Mouse (Mus musculus) right cerebral cortex, adult 2 months (tissue): ENCODE data around the gene Gclc.
A peak's percentile ranks its signal among the peaks of the same experiment; 100 is the strongest.

Experiments
- DNase-seq, 2 experiments: peaks; one replicate each; pipeline ENCODE4 v3.0.0; 2021 to 2022; ENCODE audit warnings: low spot score in 2 of 2

The Gclc gene

GRCm38 (mm10) chr9:77753853-77754727, at the start of gene Gclc:
Gclc (plus strand) TSS chr9:77754535.
- peak; percentile 83 to 91 for DNase-seq

DNA sequence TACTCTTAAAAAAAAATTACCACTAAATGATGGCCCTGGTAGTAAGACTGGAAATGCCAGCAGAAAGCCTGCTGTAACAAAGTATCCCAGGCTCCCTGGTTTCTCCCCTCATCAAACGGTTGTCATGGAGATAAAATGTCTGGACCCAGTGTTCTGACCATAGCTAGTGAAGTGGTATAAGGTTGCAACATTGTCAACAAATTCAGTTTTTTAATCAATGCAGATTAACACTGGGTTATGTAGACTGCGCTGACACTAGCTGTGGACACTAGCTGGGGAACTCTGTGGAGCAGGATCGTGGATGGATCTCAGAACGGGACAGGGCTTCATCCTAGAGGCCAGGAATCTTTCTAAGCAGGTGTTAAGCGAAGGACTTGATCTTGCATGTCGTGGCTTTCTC, 47.8 kb upstream of the Gclc start:
- DNase-seq: no peak

- no peak for DNase-seq
These were observed 46.7 kb upstream of the Gclc start for GRCm38 (mm10) chr9:77707433-77708139.

DNA sequence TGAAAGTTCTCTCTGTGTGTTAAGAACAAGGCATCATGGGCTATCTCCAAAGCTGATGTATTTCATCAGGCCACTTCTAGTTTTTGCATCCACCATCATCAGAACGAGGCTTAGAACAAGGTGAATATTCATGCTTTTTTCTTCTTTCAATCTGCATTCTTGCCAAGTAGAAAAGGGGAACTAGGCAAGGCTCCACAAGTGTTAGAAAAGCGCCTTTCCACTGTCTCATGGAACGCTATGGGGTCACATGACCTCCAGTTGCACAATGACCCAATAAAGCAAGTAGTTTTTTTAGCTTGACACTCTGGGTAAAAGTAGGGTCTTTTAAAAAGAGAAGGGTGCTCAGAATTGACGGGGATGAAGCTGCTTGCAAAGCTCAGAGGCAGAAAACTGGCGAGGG, 45.4 kb upstream of the Gclc start:
- no peak for DNase-seq

DNA sequence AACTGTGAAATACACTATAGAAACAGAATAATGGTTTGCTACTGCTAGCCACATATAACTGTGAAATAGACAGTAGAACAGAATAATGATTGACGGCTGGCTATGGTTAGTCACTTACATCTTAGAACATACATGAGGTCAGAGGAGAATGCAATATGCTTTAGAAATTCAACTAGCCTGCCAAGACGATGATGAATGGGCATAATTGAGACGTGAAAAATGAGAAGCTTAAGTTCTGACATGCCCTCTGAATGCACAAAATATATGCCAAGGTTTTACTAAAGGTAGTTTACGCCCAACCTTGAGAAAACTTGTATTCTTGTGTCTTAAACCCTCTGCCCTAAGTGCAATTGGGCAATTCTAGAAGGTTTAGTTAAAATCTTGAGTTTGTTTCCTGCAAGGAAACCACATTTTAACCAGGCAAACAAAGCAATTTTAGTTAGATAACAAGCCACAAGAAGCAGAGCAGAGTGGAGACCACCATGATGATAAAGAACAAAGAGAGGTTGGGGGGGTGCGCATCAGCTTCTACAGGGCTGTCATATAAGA, 43.2 kb upstream of the Gclc start:
- no peak for DNase-seq

DNA sequence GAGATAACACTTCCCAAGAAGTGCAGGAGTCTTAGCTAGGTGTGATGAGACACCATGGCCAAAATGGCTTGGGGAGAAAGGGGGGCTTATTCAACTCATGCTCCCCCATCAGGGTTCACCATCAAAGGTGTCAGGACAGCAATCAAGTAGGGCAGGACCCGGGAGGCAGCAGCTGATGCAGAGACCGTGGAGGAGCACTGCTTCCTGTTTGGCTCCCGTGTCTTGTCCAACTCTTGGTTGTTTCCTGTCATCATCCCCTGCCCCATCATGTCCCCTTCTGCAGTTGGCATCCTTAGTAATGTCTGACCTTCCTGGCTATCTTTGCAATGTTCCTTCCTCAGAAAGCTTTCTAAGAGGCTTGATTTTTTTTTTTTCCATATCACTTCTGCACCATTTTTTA, 41.5 kb upstream of the Gclc start:
- no peak for DNase-seq

- no peak for DNase-seq
These were observed 41.0 kb upstream of the Gclc start for GRCm38 (mm10) chr9:77713301-77713700.

DNA sequence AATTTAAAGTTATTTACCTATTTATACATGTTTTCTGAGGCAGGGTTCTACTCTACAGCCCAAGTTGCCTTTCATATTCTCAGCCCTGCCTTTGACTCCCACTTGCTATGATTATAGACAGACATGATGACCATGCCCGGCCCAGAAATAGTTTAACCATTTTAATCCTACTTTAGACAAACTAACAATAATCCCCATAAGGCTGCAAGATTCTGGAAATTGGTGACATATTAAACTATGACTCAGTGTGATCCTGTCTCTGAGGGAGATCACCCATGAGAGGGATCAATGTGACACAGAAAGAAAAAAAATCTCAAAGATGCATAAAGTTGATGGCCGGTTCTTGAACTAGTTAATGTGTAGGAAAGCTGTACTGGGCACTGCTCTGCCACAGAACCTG, 39.1 kb upstream of the Gclc start:
- no peak for DNase-seq

- no peak for DNase-seq
These were observed 38.3 kb upstream of the Gclc start for GRCm38 (mm10) chr9:77716009-77716408.

DNA sequence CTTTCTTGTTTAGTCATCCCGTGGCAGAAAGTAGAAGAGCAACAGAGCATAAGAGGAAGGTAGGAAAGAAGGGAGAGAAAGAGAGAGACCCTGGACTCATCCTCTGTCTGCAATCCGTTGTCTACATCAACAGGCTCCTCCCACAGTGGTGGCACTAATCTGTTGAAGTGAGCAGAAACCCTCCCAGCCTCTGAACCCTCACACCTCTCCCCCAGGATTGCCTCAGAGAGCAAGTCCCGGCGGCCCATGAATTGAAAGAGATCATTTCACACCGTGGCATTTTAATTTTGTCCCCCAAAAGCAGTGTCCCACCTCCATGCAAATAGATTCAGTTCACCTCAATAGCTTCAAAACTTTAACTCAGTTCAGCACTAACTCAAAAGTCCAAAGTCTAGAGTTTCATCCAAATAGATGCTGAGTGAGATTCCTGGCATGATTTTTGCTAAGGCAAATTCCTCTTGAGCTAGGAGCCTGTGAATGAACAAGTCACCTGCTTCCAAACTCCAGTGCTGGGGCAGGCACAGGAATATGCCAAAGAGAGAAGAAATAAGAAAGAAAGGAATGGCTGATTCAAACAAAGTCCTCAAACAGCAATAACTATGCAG, 36.4 kb upstream of the Gclc start:
- no peak for DNase-seq

- DNase-seq: no peak
These were observed 35.4 kb upstream of the Gclc start for GRCm38 (mm10) chr9:77718816-77719411.

DNA sequence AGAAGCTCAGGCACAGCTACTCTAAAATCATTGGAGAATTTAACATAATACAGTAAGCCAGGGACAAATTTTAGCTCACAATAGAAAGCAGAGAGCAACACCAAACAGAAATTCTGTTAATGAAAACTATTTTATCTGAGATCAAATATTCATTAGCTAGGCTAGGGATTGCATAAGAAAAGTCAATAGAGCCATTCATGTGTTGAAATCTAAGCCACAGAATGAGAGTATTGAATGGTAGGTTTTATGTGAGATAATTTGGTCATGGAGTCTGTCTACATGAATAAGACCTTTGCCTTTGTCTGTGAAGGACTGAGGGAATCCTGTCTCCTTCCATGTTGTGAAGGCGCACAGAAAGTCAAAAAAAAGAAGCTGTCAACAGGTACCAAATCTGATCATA, 34.7 kb upstream of the Gclc start:
- DNase-seq: no peak

DNA sequence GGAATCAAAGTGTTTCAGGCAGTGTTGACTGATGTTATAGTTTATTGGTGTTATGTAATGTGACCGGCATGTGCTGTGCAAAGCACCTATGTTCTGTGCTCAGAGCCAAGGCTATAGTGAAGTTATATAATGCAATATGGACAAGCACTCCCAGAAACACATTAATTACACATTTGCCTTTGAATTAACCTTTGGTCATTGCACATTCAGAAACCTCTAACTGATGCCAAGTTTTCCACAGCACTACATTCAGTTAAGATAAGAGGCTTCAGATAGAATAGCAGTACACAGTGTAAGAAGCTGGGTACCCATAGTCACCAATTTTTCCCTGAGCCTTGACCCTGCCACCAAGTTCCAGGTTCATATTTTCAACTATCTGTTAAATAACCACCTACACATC, 32.0 kb upstream of the Gclc start:
- no peak for DNase-seq

GRCm38 (mm10) chr9:77724216-77724615, 30.1 kb upstream of the Gclc start:
- DNase-seq: no peak

DNA sequence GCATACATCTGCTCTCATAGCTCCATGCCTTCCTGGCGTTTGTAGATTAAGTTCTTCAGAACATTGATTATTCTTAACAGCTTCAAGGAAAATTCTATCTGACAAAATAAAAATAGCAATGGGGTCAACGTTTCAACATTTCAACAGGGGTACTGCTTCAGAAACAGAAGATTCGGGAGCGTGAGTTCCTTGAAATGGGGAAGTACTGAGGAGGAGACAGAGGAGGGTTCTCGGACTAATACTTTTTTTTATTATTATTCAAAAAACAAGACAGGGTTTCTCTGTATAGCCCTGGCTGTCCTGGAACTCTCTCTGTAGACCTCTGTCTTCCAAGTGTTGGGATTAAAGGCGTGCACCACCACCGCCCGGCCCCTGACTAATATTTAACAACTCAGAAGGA, 28.9 kb upstream of the Gclc start:
- no peak for DNase-seq

DNA sequence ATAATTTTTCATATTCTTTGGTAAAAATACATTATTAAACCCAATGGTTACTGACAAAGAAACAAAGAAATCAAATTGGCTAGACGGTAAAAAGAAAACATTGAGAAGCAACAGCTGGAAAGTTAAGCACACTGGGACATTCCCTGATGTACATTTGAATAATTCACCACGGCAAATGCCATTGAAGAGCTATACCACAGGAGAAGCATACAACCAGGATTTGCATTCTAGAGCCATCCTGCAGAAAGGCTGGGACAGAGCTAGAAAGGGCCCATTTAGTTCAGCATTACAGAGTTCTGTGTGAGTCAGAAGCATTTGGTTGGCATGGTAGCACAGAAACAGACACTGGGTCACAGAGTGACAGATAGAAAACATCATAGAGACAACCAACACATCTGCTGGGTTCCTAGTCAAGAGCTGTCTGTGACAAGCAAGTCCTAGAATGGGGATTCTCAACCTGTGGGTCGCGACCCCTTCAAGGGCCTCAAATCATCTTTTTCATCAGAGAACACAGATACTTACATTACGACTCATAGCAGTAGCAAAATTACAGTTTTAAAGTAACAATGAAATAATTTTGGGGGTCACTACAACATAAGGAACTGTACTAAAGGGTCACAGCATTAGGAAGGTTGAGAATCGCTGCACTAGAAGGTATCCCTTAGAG, 28.2 kb upstream of the Gclc start:
- no peak for DNase-seq

DNA sequence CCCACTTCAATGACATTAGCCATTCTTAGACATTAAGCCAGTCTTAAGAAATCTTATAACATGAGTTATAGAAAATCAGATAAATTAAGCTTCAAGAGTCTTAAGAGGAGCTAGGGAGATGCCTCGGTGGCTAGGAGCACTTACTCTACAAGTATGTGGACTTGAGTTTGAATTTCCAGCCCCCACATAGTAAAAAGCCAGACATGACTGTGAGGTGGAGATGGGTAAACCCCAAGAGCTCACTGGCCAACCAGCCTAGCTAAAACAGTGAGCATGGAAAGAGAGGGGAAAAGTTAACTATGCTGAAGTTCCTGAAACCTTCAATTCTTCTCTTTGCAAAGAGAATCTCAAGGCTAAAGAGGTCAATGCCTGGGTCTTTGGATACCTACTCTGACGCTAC, 27.3 kb upstream of the Gclc start:
- DNase-seq: no peak

DNA sequence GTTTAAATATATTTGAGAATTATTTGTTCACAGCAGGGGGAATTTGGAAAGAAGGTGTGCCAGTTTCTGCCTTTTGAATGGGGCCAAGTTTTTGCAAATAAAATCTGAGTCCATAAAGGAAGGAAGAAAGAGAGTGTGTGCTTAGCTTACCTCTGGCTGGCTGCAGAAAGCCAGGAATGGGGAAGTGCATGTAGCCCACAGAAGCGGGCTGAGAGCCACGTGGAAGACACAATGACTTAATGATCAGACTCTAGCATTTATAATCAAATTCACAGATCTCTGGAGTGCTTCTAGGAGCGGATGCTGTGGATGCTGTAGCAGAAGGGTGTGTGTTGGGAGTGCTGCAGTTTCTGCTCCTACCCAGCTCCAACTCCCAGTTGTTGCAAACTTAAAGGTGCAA, 22.3 kb upstream of the Gclc start:
- DNase-seq: no peak

- DNase-seq: no peak
These were observed 16.9 kb upstream of the Gclc start for GRCm38 (mm10) chr9:77737298-77738041.

DNA sequence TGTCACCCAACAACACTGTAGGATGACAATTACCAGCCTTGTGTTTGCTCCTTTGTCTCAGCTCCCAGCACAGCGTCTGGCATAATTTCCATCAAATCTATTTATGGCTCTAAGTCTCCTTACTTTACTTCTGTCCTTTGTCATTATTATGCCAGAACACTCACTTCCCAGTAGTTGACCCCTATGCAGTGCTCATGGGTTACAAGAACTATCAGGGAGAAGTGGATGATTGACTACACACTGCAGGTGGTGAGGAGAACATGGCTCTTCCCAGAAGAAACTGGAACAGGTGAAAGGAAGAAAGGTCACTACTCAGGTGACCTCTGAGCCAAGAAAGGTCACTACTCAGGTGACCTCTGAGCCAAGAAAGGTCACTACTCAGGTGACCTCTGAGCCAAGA, 12.9 kb upstream of the Gclc start:
- DNase-seq: no peak

GRCm38 (mm10) chr9:77744798-77745197, 9.5 kb upstream of the Gclc start:
- no peak for DNase-seq
